Mouse (Mus musculus) neural tube, embryonic 13.5 days (tissue): ENCODE results near the gene Mrps18a. TPM values are rescaled to one million over a fixed set of nuclear protein-coding genes. Genes with fewer than 3 reads are reported as not detected.

Experiments
- ATAC-seq: fragments of 200-750 bp; cut with Nextera tagmentation; 2 replicates; pipeline ENCODE4 v1.8.0; 2017; ENCODE audit warnings: low read depth, mild to moderate bottlenecking, moderate TSS enrichment, moderate library complexity
- H3K27ac ChIP-seq: fragments of 300-500 bp; sonication (generic); replicated peaks from 2 replicates; pipeline ENCODE4 v1.5.1; 2015; ENCODE audit warnings: moderate library complexity, mild to moderate bottlenecking, inconsistent platforms
- H3K27me3 ChIP-seq: fragments of 300-500 bp; sonication (generic); 2 replicates; pipeline ENCODE4 v1.6.1; 2015; ENCODE audit warnings: mild to moderate bottlenecking, inconsistent platforms
- H3K36me3 ChIP-seq: fragments of 300-500 bp; sonication (generic); 2 replicates; pipeline ENCODE4 v1.6.1; 2015; ENCODE audit warnings: mild to moderate bottlenecking, inconsistent platforms
- H3K4me1 ChIP-seq: fragments of 300-500 bp; sonication (generic); replicated peaks from 2 replicates; pipeline ENCODE4 v1.6.1; 2015; ENCODE audit warnings: inconsistent platforms
- H3K4me2 ChIP-seq: fragments of 300-500 bp; sonication (generic); 2 replicates; pipeline ENCODE4 v1.6.1; 2015; ENCODE audit warnings: inconsistent platforms, mild to moderate bottlenecking, moderate library complexity
- H3K4me3 ChIP-seq: fragments of 300-500 bp; sonication (generic); 2 replicates; pipeline ENCODE4 v1.5.1; 2015; ENCODE audit warnings: mild to moderate bottlenecking, inconsistent platforms
- H3K9ac ChIP-seq: fragments of 300-500 bp; sonication (generic); 2 replicates; pipeline ENCODE4 v1.6.1; 2015; ENCODE audit warnings: moderate library complexity, mild to moderate bottlenecking, inconsistent platforms
- H3K9me3 ChIP-seq: fragments of 300-500 bp; sonication (generic); 2 replicates; pipeline ENCODE4 v1.6.1; 2016; ENCODE audit warnings: inconsistent platforms
- WGBS: fragments of 180-500 bp; shearing (Covaris S2); methylation state at CpG from one replicate; pipeline ENCODE4 v1.1.7; 2015; 5-methylcytosine and 5-hydroxymethylcytosine counted together
- polyA plus RNA-seq: library from polyadenylated mRNA; unstranded; fragments of >200 nt; fragmentation: Nextera tagmentation; extraction: Ambion mirVana; gene quantifications from 2 replicates; pipeline ENCODE4 v1.2.1, GENCODE M21; 2015

Mrps18a gene
- polyA plus RNA-seq, 1 experiment from 2014 or later, result 154 TPM

DNA sequence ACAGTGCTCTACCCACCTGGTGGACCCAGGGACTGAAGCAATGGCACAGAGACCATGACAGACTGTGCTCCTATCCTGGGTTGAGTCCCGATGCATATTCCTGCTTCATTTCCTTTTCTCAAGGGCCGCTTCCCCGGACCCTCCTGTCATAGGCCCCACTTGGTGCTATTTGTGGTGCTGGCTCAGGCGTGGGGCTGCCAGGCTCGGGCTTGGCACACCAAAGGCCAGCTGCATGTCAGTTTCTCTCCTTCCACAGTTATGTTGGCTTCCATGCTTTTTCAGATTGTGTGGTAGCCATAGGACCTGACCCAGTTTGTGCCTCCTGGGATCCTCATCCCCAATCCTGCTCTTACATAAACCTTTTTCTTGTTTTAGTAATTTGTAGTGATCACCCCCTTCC is 58.0 kb downstream of the Mrps18a start:
- H3K4me2 ChIP-seq, result no peak overlapping the region
- no peak overlapping the region for H3K9ac ChIP-seq
- ATAC-seq, result no peak
- no peaks in the 10 kb centered on the region for H3K4me1 ChIP-seq
- no peaks in the 10 kb centered on the region for H3K27me3 ChIP-seq
- H3K27ac ChIP-seq, result no peak overlapping the region
- H3K4me3 ChIP-seq, result no peak overlapping the region
- WGBS, result 93% methylated on average over 5 of the region's 5 CpGs
- H3K9me3 ChIP-seq, result no peaks in the 10 kb centered on the region
- H3K36me3 ChIP-seq, result peaks cover 92% of the 10 kb centered on the region

DNA sequence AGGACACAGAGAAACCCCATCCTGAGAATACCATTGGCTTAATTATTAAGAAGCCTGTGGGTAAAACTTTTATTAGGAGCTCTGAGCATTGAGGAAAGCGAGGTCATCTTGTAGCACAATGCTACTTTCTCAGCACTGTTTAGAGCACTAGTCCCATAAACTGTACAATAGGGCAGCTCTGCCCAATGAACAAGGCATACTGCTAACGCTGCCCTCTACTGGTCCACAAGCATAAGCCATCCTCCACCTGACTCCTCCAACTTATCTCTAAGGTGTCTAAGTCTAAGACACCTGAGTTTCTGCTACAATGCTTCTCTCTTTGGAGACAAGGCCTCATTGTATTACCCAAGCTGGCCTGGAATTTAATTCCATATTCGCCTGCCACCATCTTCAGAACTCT is 59.8 kb downstream of the Mrps18a start:
- Histone ChIP-seq H3K4me2 (no peak overlapping the region), H3K4me3 (no peak overlapping the region), H3K36me3 (peaks cover 78% of the 10 kb centered on the region), H3K27me3 (no peaks in the 10 kb centered on the region), H3K9me3 (no peaks in the 10 kb centered on the region), H3K4me1 (no peaks in the 10 kb centered on the region), H3K27ac (no peak overlapping the region), H3K9ac (no peak overlapping the region)
- 74% methylated on average over 3 of the region's 3 CpGs for whole genome bisulfite sequencing
- no peak for ATAC-seq

Other genes with a start within 250 kb of the Mrps18a start
- 2.6 and 3.0 TPM in 2 replicates for gene Vegfa, start 78.6 kb upstream of the Mrps18a start, polyA plus RNA-seq
- 17.3 and 19.9 TPM in 2 replicates for gene Rsph9, start 33.2 kb downstream of the Mrps18a start, polyA plus RNA-seq
- gene Mad2l1bp, start 42.6 kb downstream of the Mrps18a start, polyA plus RNA-seq, result 24.1 and 30.8 TPM in 2 replicates
- gene Gtpbp2, start 50.0 kb downstream of the Mrps18a start, polyA plus RNA-seq, result 35.9 and 38.2 TPM in 2 replicates
- 8.0 and 8.4 TPM in 2 replicates for gene Polh, start 91.7 kb downstream of the Mrps18a start, polyA plus RNA-seq
- gene Xpo5, start 91.8 kb downstream of the Mrps18a start, polyA plus RNA-seq, result 34.3 and 35.2 TPM in 2 replicates
- gene Polr1c, start 137.1 kb downstream of the Mrps18a start, polyA plus RNA-seq, result 84.3 and 93.8 TPM in 2 replicates
- 81.9 and 83.1 TPM in 2 replicates for gene Yipf3, start 137.1 kb downstream of the Mrps18a start, polyA plus RNA-seq
- 5.2 and 5.8 TPM in 2 replicates for gene Lrrc73, start 142.5 kb downstream of the Mrps18a start, polyA plus RNA-seq
- gene Tjap1, start 172.0 kb downstream of the Mrps18a start, polyA plus RNA-seq, result 35.7 and 36.7 TPM in 2 replicates
- 9.0 and 9.6 TPM in 2 replicates for gene Dlk2, start 186.4 kb downstream of the Mrps18a start, polyA plus RNA-seq
- 8.1 and 9.2 TPM in 2 replicates for gene Abcc10, start 217.4 kb downstream of the Mrps18a start, polyA plus RNA-seq